Mouse (Mus musculus) ES-E14 (cell line): ENCODE data around the gene Cacybp.
A peak's percentile ranks its signal among the peaks of the same experiment; 100 is the strongest.

Experiments used
- HCFC1 ChIP-seq: IDR thresholded peaks from 2 replicates; pipeline ENCODE4 v1.6.1; 2012; ENCODE audit warnings: low read length, inconsistent platforms, borderline replicate concordance; ENCODE audit not compliant: insufficient read depth
- MAFK ChIP-seq: IDR thresholded peaks from 2 replicates; pipeline ENCODE4 v1.6.1; 2014; ENCODE audit warnings: mild to moderate bottlenecking, low read depth, low read length, inconsistent platforms; ENCODE audit not compliant: insufficient read depth
- ZC3H11A ChIP-seq: IDR thresholded peaks from 2 replicates; pipeline ENCODE4 v1.6.1; 2012; ENCODE audit warnings: low read depth, mild to moderate bottlenecking, inconsistent platforms, low read length, borderline replicate concordance
- ZNF384 ChIP-seq: IDR thresholded peaks from 2 replicates; pipeline ENCODE4 v1.6.1; 2012; ENCODE audit warnings: low read depth, low read length, inconsistent platforms

DNA sequence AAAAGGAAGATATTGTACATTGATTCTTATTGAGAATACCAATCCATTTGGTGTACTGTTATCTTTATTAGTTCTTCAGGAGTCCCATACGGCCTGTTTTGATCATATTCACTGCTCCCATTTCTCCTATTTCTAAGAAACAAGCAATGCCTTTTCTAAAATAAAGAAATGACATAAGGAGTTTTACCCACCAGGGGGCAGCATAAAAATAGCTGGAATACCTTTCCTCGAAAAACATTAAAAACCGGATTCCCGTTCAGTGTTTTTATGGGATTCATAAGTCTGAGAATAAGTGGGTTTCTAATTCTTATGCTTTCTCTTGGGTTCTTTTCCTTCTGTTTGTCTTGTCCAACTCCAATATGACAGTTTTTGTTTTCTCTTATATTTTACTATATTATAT lies 18.3 kb upstream of the Cacybp start:
- TF ChIP-seq ZC3H11A (0 out of 2 replicates have a peak, but pooled peaks have one; percentile 17), HCFC1 (no peak), ZNF384 (no peak), MAFK (no peak)
